Mouse (Mus musculus) ovary, adult 18-20 months (tissue): ENCODE measurements around the gene Khdc4.

ENCODE experiments used
- DNase-seq: peaks from one replicate; pipeline ENCODE4 v3.0.0; 2022; ENCODE audit warnings: low spot score, mixed read lengths

Gene Khdc4

DNA sequence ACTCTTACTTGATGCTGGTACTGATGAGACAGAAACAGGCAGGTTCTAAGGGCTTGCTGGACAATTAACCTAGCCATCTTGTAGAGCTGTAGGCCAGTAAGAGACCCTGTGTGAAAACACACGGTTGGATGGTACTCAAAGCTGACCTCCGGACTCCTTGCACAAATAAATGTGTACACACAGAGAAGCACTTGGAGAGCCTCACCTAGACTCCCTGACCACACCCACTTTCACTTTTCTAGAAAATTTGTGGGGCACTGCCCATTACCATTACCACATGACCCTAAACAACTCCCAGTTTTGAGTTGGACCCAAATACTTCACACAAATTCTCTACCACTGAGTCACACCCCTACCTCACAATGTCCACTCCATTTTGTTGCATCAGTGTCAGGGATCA is 51.0 kb downstream of the Khdc4 start:
- no peak for DNase-seq

DNA sequence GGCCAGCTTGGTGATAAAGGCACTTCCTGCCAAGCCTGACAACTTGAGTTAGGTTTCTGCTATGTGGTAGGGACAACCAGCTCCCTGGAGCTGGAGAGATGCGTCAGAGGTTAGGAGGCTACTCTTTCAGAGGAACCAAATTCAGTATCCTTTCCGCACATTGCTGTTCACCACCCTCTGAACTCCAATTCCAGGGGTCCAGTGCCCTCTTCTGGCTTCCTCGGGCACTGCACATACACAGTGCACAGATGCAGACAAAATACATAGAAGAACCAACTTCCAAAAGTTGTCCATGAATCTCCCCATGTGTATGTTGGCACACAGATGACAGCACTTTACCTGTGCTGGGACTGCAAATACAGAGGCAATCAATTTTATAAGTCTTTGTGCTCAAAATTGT is 53.0 kb downstream of the Khdc4 start:
- DNase-seq, result no peak

DNA sequence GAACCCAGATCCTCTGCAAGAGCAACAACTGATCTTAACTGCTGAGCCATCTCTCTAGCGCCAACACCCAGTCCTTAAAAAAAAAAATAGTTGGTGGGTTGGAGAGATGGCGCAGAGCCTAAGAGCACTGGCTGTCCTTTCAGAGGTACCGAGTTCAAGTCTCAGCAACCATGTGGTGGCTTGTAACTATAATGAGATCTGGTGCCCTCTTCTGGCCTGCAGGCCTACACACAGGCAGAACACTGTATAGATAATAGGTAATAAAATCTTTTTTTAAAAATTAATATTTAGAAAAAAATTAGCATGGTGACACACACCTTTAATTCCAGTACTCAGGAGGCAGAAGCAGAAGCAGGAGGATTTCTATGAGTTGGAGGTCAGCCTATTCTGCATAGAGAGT is 54.5 kb downstream of the Khdc4 start:
- DNase-seq, result no peak

DNA sequence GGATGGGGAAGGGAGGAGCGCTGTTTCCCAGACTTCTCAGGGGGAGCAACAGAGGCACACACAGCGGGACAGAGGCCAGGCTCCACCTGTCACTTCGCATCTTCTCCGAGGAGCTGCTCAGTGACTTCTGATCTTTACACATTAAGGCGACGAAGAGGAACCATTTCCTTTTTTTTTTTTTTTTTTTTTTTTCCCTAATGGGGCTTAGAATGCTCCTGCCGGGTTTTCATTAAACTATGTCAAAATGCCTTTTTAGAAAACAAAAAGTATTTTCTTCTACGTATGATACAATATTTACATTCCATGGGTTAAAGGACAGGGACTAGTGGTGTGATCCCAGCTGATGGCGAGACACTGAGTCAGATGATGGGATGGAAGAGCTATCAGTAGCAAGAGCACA is 59.9 kb downstream of the Khdc4 start:
- DNase-seq, result no peak

DNA sequence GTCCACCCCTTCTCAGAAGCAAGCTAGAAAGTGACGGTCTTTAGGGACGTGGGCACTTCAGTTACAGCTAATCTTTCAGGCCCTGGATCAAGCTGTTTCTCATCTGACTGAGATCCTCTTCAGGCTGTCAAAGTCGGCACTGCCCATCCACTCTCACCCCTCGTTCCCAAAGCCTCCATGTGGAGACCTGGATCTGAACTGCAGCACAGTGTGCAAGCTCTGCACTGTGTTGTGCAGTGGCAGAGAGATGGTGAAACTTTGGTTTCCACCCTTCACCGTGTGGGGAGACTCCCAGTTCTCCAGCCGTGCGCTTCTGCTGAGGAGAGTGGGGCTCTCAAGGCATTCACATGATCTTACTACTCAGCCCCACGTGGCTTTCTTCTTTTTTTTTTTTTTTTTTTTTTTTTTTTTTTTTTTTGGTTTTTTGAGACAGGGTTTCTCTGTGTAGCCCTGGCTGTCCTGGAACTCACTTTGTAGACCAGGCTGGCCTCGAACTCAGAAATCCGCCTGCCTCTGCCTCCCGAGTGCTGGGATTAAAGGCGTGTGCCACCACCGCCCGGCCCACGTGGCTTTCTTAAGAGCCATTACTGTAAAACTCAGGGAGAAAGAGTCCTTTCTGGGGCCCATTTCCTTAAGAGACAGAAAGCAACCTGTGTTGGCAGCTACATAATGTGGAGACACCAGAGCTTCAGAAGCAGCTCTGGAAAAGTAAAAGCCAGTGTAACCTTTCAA is 60.7 kb downstream of the Khdc4 start:
- no peak for DNase-seq

DNA sequence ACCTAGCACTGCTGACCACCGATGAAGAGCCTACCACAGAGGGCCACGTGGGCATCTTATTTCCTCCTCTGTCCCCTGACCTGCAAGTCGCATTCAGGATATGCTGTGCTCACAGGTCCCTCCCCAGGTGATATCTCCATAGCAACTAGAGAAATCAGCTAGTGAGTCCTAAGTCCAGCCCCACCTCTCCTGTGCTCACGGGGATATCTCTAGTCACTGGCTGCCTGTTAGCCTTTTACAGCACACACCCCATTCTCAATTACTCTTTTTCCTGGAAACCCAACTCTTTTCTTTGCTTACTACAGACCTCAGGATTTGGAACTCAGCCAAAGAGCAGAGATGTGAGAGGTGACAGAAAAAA is 61.2 kb downstream of the Khdc4 start:
- DNase-seq, result no peak

DNA sequence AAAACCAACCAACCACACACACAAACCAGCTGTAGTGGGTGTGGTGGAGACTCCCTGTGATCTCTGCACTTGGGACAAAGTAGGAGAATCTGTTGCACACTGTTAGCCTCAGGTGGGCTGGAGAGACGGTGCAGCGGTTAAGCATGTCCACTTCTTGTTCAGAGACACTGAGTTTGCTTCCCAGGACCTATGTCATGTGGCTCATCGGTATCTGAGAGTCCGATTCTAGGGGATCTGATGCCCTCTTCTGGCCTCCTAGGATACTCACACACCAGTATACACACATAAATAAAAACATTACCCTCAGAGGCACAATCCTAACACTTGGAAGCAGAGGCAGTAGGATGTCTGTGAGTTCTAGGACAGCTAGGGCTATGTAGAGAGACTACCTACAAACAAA is 68.7 kb downstream of the Khdc4 start:
- no peak for DNase-seq

DNA sequence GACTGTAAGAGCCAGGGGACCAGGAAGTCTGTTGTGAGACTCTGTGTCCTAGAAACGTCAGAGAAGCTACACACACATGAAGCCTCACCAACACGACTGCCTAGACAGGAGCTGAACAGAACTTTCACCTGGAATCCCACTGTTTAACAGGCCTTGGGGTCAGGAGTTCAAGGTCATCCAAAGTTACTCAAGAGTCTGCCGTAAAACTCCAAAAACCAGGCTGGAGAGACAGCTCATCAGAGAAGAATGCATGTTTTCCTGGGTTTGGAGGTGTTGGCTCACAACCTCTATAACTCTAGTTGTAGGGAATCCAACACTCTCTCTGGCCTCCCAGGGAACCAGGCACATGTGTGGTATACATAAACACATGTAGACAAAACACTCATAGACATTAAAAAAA is 69.9 kb downstream of the Khdc4 start:
- DNase-seq, result no peak

DNA sequence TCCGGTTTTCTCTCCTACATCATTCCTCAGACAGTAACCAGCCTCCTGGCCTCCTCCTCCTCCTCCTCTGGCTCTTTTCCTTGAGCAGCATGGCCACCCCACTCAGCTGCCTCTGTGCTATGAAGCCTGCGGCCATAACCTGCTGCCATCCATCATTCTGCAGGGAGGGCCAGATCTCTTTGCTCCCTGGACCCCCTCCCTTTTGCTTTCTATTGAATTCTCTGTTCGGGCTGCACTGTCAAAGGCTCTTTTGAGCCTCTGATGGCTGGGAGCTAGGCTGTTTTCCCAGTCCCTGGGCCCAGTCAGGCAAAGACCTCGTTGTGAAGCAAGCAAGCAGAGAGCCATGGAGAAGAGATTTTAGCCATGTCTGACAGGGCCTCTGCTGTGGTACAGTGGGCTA is 70.7 kb downstream of the Khdc4 start:
- no peak for DNase-seq

DNA sequence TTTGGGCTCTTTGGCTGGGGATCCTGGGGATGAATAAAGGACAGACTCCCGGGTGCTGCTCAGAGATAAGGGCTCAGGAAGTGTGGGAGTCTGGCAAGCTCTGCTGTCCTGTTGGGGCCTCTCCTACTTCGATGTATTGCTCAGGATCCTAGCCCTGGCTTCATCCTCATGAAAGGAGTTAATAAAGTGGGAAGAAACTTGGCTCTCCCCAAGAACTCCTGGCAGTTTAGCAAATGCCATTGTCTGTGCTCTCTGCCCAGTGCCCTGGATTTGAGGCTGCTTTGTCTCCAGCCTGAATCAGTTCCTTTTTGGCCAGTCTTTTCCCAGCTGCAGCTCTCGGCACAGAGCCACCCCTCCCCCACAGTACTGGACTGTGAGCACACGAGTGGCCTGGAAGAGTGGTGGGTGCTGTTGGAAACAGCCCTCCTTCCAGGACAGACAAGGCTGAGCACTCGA is 72.5 kb downstream of the Khdc4 start:
- peak; percentile 68 for DNase-seq

DNA sequence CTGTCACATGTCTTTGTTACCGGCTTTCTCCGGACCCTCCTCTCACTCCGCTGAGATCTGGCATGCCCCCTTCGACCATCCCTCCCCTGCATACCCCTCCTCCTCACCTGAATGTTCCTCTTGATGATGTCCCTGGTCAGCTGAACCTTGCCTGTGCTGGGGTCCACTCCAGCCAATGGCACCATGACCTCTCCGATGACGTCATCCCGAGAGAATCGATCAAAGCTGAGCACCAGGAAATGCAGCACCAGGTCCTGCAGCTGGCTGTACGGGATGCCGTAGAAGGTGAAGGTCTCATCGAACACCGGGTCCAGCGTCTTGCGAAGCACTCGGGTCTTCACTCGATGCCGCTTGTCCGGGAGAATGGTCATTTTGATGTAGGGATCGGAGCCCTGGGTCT is 76.0 kb downstream of the Khdc4 start:
- DNase-seq, result no peak

DNA sequence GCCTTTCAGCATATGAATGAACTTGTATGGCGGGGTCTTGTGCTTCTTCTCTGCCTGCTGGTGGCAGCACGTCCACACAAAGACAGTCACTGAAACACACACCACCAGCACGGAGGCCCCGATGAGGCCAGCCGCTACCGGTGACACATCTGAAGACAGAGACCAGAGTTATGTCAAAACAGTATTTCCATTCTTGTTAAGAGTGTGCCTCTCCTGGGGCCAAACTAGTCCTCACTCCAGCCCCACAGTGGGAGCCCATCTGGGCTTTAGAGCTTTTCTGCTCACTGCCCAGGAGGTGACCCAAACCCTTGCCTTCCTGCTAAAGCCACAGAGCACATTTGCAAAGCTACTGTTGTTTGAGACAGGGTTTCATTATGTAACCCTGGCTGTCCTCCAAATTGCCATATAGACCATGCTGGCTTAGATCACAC is 76.8 kb downstream of the Khdc4 start:
- DNase-seq, result no peak
